Mouse (Mus musculus) brown adipose tissue, adult 24 weeks (tissue): ENCODE results near the gene Mgat4b. TPM values are rescaled to one million over a fixed set of nuclear protein-coding genes. Genes with fewer than 3 reads are reported as not detected.

Experiments used
- H3K27ac ChIP-seq: fragments of 200-500 bp; replicated peaks from 2 replicates; pipeline ENCODE4 v1.5.1; 2012; ENCODE audit warnings: low read depth, mild to moderate bottlenecking, low read length
- H3K4me1 ChIP-seq: fragments of 200-500 bp; 2 replicates; pipeline ENCODE4 v1.6.1; 2012; ENCODE audit warnings: low read length, mixed read lengths; ENCODE audit not compliant: control insufficient read depth, insufficient read depth, insufficient read length
- H3K4me3 ChIP-seq: fragments of 200-500 bp; 2 replicates; pipeline ENCODE4 v1.5.1; 2012; ENCODE audit warnings: low read depth, mild to moderate bottlenecking, low read length, moderate library complexity; ENCODE audit not compliant: insufficient read depth
- polyA plus RNA-seq: library from polyadenylated mRNA; stranded (reverse); fragments of >200 nt; gene quantifications from 2 replicates; pipeline ENCODE4 v1.2.4, GENCODE M21; 2012; ENCODE audit not compliant: missing spikeins, insufficient read depth, insufficient read length

The Mgat4b gene
- polyA plus RNA-seq, 1 experiment, result 57.6 TPM

DNA sequence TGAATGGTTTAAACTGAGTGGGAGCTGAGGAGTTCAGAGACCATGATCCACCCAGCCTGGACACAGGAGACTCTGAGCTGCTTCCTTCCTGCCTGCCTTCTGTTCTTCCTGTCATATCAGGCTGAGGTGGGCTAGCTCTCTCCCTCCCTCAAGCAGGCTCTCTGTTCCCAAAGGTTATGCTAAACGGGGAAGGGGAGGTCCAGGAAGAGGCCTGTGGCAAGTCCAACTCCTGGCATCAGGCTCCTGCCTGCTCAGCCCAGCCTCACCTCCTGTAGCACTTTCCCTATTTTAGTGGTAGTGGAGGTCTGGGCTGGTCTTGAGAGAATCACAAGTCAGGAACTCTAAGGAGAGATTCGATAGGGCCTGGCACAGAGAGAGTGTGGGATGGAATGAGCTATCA is 15.7 kb downstream of the Mgat4b start:
- Histone ChIP-seq H3K4me3 (peak overlapping the region; percentile 93), H3K27ac (peak overlapping the region; percentile 92), H3K4me1 (peaks cover 28% of the 10 kb centered on the region)

DNA sequence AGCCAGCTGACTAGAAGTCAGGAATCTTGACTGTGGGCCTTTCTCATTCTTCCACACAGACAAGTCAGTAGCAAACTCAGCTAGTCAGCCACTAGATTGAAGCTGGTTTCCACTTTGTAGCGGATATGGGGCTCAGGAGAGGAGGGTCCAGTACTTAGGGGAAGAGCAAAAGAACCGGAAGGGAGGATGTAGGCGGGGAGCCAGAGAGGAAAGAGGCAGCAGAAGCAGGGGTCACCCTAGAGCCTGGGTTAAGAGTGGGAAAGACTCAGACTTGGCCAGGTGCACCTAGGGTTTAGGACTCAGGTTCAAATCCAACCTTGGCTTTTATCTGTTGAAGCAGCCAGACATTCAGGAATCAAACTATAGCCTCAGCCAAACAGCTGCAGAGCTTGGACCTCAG is 16.5 kb downstream of the Mgat4b start:
- H3K4me3 ChIP-seq, result peak overlapping the region; percentile 93
- peaks cover 28% of the 10 kb centered on the region for H3K4me1 ChIP-seq
- peak overlapping the region; percentile 92 for H3K27ac ChIP-seq

- H3K4me1 ChIP-seq, result peaks cover 28% of the 10 kb centered on the region
- H3K27ac ChIP-seq, result peak overlapping the region; percentile 92
- H3K4me3 ChIP-seq, result peak overlapping the region; percentile 93
Measured at GRCm38 (mm10) chr11:50227736-50228135, 17.0 kb downstream of the Mgat4b start.

- H3K27ac ChIP-seq, result peak overlapping the region; percentile 92
- peak overlapping the region; percentile 15; the same call in 1 of the 2 replicates for H3K4me3 ChIP-seq
- H3K4me1 ChIP-seq, result peaks cover 28% of the 10 kb centered on the region
Measured at GRCm38 (mm10) chr11:50228772-50229171, 18.1 kb downstream of the Mgat4b start.

GRCm38 (mm10) chr11:50229252-50229910 is 18.7 kb downstream of the Mgat4b start:
- Histone ChIP-seq H3K4me1 (peaks cover 28% of the 10 kb centered on the region), H3K27ac (peak overlapping the region; percentile 92), H3K4me3 (peak overlapping the region; percentile 15; the same call in 1 of the 2 replicates)

- no peak overlapping the region for H3K27ac ChIP-seq
- peaks cover 28% of the 10 kb centered on the region for H3K4me1 ChIP-seq
- no peak overlapping the region for H3K4me3 ChIP-seq
Measured at GRCm38 (mm10) chr11:50230481-50231304, 20.0 kb downstream of the Mgat4b start.

GRCm38 (mm10) chr11:50231411-50231810 is 20.7 kb downstream of the Mgat4b start:
- H3K4me3 ChIP-seq, result no peak overlapping the region
- H3K4me1 ChIP-seq, result peaks cover 30% of the 10 kb centered on the region
- H3K27ac ChIP-seq, result no peak overlapping the region

DNA sequence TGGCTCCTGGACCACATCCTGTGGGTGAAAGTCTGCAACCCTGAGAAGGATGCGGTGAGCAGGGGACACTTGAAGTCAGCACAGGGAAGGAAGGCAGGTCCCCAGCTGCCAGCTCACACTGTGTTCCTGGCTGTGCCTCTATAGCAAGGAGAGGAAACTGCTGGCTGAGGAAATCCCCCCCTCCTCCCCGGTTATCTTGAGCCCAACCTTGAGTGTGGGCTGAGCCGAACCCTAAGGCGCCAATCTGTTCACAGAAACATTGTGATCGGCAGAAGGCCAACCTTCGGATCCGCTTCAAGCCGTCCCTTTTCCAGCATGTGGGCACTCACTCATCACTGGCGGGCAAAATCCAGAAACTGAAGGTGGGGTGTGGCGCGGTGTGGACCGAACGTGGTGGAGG is 22.3 kb downstream of the Mgat4b start:
- Histone ChIP-seq H3K4me1 (peaks cover 24% of the 10 kb centered on the region), H3K4me3 (no peak overlapping the region), H3K27ac (no peak overlapping the region)

DNA sequence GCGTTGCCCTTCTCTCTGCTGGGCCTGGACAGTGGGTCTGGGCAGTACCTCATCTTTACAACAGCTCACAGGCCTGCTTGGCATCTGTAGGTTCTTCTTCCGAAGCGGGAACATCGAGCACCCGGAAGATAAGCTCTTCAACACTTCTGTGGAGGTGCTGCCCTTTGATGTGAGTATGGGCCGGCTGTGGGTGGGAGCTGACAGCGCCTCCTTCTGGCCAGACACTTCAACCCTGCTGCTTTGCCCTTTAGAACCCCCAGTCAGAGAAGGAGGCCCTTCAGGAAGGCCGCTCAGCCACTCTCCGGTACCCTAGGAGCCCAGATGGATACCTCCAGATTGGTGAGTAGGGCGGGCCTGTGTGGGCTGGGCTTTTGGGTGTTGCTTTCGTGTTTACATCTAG is 23.3 kb downstream of the Mgat4b start:
- Histone ChIP-seq H3K4me1 (peaks cover 20% of the 10 kb centered on the region), H3K4me3 (no peak overlapping the region), H3K27ac (no peak overlapping the region)

DNA sequence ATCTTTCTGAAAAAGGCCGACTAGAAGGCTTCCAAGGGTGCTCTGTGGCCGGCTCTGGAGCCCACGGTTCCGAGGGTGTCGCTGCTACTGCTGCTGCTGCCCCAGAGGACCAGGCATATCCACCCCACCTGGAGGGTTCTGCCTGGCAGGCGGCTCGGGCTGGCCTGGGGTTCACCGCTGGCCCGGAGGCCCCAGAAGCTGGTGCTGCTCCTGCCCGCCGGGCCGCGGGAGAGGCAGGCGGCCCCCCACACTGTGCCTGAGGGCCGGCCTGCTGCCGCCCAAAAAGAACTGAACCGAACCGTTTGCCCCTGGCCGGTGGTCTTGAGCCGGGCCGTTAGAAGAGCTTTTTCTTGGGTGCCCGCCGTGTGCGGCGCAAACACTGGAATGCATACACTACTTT is 23.9 kb downstream of the Mgat4b start:
- no peak overlapping the region for H3K27ac ChIP-seq
- no peak overlapping the region for H3K4me3 ChIP-seq
- H3K4me1 ChIP-seq, result peaks cover 21% of the 10 kb centered on the region

DNA sequence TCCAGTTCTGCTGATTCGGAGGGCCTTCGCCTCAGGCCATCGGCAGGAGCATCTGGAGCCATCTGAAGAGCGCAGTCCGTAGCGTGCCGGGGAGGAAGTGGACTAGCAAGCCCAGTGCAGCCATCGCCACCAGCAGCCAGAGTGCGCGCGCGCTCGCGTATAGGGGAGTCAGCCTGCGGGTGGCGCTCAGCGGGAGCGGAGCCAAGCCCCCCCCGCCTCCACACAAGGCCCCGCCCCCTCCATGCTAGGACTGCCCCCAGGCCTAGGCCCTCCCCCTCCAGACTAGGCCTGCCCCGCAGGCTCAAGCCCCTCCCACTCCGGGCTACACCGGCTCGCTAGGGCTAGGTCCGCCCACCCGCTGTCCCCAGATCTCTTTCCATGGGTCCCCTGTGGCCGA is 25.8 kb downstream of the Mgat4b start:
- H3K27ac ChIP-seq, result no peak overlapping the region
- peaks cover 26% of the 10 kb centered on the region for H3K4me1 ChIP-seq
- peak overlapping the region; percentile 85 for H3K4me3 ChIP-seq

DNA sequence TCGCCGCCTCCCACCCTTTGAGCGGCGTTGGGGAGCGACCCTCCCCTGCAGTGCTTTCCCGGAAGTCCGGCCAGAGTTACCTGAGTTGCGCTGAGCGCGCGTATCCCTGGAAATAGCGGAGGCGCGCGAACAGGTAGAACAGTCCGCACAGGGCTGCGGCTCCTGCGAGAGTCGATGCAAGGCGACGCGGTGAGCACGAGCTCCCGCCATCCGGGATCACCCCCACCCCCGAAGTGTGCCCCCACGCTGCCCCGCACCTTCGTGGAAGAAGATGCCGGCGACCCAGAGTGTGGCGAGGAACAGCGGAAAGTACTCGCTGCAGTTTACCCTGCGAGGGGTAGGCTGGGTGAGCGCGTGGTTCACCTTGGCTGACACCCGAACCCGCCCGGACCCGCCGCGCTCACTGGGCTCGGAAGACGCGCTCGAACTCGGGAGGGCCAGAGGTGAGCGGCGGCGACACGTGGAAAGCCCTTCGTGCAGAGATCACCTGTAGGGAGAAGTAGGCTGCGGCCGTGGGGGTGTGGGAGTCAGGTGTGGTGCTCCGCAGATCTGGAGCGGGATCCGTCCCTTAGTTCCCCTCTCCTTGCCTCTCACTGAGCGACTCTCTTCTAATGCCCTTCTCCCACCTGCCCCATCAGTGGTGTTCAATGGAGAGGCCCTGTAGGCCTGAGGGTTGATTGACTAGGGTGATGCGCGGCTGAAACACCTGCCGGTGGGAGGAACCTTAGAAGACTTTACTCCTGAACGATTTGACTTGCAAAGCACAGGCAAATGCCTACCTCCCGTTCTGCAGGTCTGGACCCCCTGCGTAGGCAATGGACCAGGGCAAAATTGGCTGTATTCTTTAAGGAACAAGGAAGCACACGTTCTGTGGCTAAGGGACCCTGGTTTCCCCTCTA is 26.5 kb downstream of the Mgat4b start:
- Histone ChIP-seq H3K27ac (peak overlapping the region; percentile 57), H3K4me3 (peak overlapping the region; percentile 85), H3K4me1 (peaks cover 26% of the 10 kb centered on the region)

GRCm38 (mm10) chr11:50238324-50238723 is 27.6 kb downstream of the Mgat4b start, which contains the start of gene Ltc4s:
Gene Ltc4s (minus strand): TSS chr11:50238616.
- peaks cover 26% of the 10 kb centered on the region for H3K4me1 ChIP-seq
- peak within 1 kb of the TSS; percentile 97 for H3K27ac ChIP-seq
- H3K4me3 ChIP-seq, result peak within 1 kb of the TSS; percentile 85

- peak overlapping the region; percentile 97 for H3K27ac ChIP-seq
- peaks cover 26% of the 10 kb centered on the region for H3K4me1 ChIP-seq
- peak overlapping the region; percentile 85; the same call in 1 of the 2 replicates for H3K4me3 ChIP-seq
Measured at GRCm38 (mm10) chr11:50238821-50239791, 28.4 kb downstream of the Mgat4b start.
